Mouse (Mus musculus) frontal cortex, adult (tissue): ENCODE measurements at regions not wholly inside any gene's neighbourhood (a gene's known extent, or its start where the extent isn't known, plus 50 kb on each side); places are given as distances from the start of the nearest gene placed in this dataset.

ENCODE experiments used
- ATAC-seq: cut with Nextera tagmentation; 2 replicates; pipeline ENCODE4 v1.9.2; 2017; ENCODE audit warnings: mild to moderate bottlenecking, moderate library complexity, mixed read lengths; ENCODE audit not compliant: low TSS enrichment

GRCm38 (mm10) chrX:40174058-40174457, 310.7 kb upstream of the Cypt14 start:
- ATAC-seq = peak; percentile 95

DNA sequence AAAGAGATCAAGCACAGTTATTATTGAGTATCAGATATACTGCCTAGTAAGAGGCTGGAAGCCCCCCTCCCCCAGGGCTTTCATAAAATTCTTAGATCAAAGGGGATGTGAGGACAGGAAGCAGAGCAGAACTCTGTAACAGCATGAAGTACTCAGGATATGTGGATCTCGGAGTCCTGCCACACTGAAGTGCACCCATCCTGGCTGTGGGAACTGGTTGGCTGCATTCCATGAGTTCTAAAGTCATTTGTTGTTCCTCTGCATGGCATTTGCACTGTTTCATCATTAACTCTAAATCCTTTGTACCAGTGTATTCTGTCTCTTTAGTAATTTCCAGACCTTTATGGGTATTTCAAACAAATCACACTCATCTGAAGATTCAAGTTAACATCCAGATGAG, 267.0 kb upstream of the Cypt14 start:
- no peak for ATAC-seq
